In genomic region chr4:63420143-63420920, GRCm38 (mm10) we compare ENCODE assay signal across 12 mouse cellular contexts. TPM values are rescaled to one million over a fixed set of nuclear protein-coding genes. Genes with fewer than 3 reads are reported as not detected.
DNase-seq lines count a peak whose midpoint lies in the region; ATAC-seq and TF ChIP-seq lines count a peak whose summit lies in the region.
"Had no signal": no experiment of that assay in that cellular context is flagged by ENCODE, and none has a peak within 500 bp of the region (broad histone marks: within the 10 kb centered on the region; RNA-seq: fewer than 3 reads in every experiment).

No protein-coding gene starts in this region.

- no peak overlapping the region for H3K4me2 ChIP-seq in intestine, embryonic 14.5 days (ENCODE audit: low read length)
- H3K4me2 ChIP-seq in intestine, postnatal 0 days (replicated peaks; ENCODE audit: low read depth), result no peak overlapping the region

- no peak for ATAC-seq in intestine, embryonic 14.5 days (replicated peaks; ENCODE audit: low FRiP score, low TSS enrichment, low read depth)
- ATAC-seq in intestine, postnatal 0 days, result no peak

- no peaks in the 10 kb centered on the region for H3K36me3 ChIP-seq in intestine, embryonic 14.5 days (ENCODE audit: control insufficient read depth, insufficient read depth, low read length)
- no peaks in the 10 kb centered on the region for H3K36me3 ChIP-seq in intestine, postnatal 0 days (ENCODE audit: control insufficient read depth, insufficient read depth)

- peak overlapping the region; percentile 33; the same call in 1 of the 2 replicates for H3K27ac ChIP-seq in intestine, embryonic 14.5 days (ENCODE audit: low read depth)
- H3K27ac ChIP-seq in intestine, postnatal 0 days (ENCODE audit: low read depth, low read length), result no peak overlapping the region

- peak; percentile 65 to 75 for DNase-seq in adrenal gland, adult (ENCODE audit: inconsistent age in 2 of 2, low spot score in 1 of 2)
- DNase-seq in adrenal gland, adult 2 months, result no peak
- no peak for DNase-seq in intestine, embryonic 14.5 days (ENCODE audit: low spot score)
- peak; percentile 49 for DNase-seq in right cerebral cortex, postnatal 14 days
- no peak for DNase-seq in right cerebral cortex, postnatal 36 days (ENCODE audit: low spot score in 2 of 2)
- DNase-seq in testis, postnatal 14 days (ENCODE audit: low spot score), result peak; percentile 53
- no peak for DNase-seq in urinary bladder, postnatal 25 days (ENCODE audit: low spot score)

- H3K9ac ChIP-seq in intestine, embryonic 14.5 days (ENCODE audit: low read length), result no peak overlapping the region
- no peak overlapping the region for H3K9ac ChIP-seq in intestine, postnatal 0 days (ENCODE audit: low read depth, low read length)

- H3K9me3 ChIP-seq in intestine, embryonic 14.5 days (ENCODE audit: control insufficient read depth, low read length), result no peaks in the 10 kb centered on the region
- H3K9me3 ChIP-seq in intestine, postnatal 0 days (ENCODE audit: control insufficient read depth), result no peaks in the 10 kb centered on the region

- WGBS in intestine, embryonic 14.5 days, result 58% methylated on average over 14 of the region's 14 CpGs
- 70% methylated on average over 14 of the region's 14 CpGs for WGBS in intestine, postnatal 0 days

- TF ChIP-seq CTCF in intestine, postnatal 0 days (IDR thresholded peaks at IDR 0.05; ENCODE audit: low read depth), result no peak

- H3K4me1 ChIP-seq in intestine, embryonic 14.5 days (replicated peaks; ENCODE audit: control insufficient read depth, insufficient read depth, low read length), result peaks cover 4% of the 10 kb centered on the region; the same call in 1 of the 2 replicates
- H3K4me1 ChIP-seq in intestine, postnatal 0 days (replicated peaks; ENCODE audit: control insufficient read depth, insufficient read depth, low read length), result no peaks in the 10 kb centered on the region

- H3K4me3 ChIP-seq in intestine, embryonic 14.5 days (ENCODE audit: low read depth, low read length), result no peak overlapping the region
- no peak overlapping the region for H3K4me3 ChIP-seq in intestine, postnatal 0 days (ENCODE audit: low read depth, low read length)

- no peaks in the 10 kb centered on the region for H3K27me3 ChIP-seq in intestine, embryonic 14.5 days (replicated peaks; ENCODE audit: control insufficient read depth, insufficient read depth, low read length)
- no peaks in the 10 kb centered on the region for H3K27me3 ChIP-seq in intestine, postnatal 0 days (replicated peaks; ENCODE audit: control insufficient read depth, insufficient read depth, low read length)

RNA-seq across cellular contexts. Expression of gene Akna, which starts 17.2 kb away (rescaled TPM):
- 1 to 10 TPM; 3.9 to 4.7 TPM for total RNA-seq in adrenal gland, adult 2 months (2021)
- polyA plus RNA-seq in adrenal gland, adult 2 months (2012; rRNA removed), result 5.1 and 5.6 TPM in 2 replicates
- polyA plus RNA-seq in intestine, embryonic 14.5 days (2014; fragmentation: Nextera tagmentation; extraction: Ambion mirVana), result 6.4 and 6.8 TPM in 2 replicates
- 1.4 and 1.6 TPM in 2 replicates for polyA plus RNA-seq in intestine, postnatal 0 days (2015; fragmentation: Nextera tagmentation; extraction: Ambion mirVana)

RNA-seq across cellular contexts. Expression of gene Orm2, which starts 58.1 kb away (rescaled TPM):
- total RNA-seq in adrenal gland, adult 2 months (2021), result 1 to 10 TPM; 3.9 to 8.2 TPM
- 0.51 and 1.1 TPM in 2 replicates for polyA plus RNA-seq in adrenal gland, adult 2 months (2012; rRNA removed)
- polyA plus RNA-seq in intestine, embryonic 14.5 days (2014; fragmentation: Nextera tagmentation; extraction: Ambion mirVana), result not detected in 2 replicates
- polyA plus RNA-seq in intestine, postnatal 0 days (2015; fragmentation: Nextera tagmentation; extraction: Ambion mirVana), result not detected in 2 replicates
- total RNA-seq: gastrocnemius, postnatal 4 days; layer of hippocampus, postnatal 14 days had no signal
- polyA plus RNA-seq: liver, embryonic 16.5 days; small intestine, adult 2 months had no signal

Comparison
In these comparisons a context has a peak if more than half of its experiments do, and no peak if none do; other contexts are left out.
1. DNase-seq: peak in adrenal gland, adult (2 of 2), right cerebral cortex, postnatal 14 days (single experiment) and testis, postnatal 14 days (single experiment); none in adrenal gland, adult 2 months (single experiment), intestine, embryonic 14.5 days (single experiment), right cerebral cortex, postnatal 36 days (0 of 2) and urinary bladder, postnatal 25 days (single experiment).